Mouse (Mus musculus) urinary bladder, postnatal 4 days (tissue): ENCODE measurements around the gene Klhl20.

Experiments used
- DNase-seq, 2 experiments: peaks; one replicate each; pipeline ENCODE4 v3.0.0; 2021 to 2022; ENCODE audit warnings: low spot score in 2 of 2

Gene Klhl20

DNA sequence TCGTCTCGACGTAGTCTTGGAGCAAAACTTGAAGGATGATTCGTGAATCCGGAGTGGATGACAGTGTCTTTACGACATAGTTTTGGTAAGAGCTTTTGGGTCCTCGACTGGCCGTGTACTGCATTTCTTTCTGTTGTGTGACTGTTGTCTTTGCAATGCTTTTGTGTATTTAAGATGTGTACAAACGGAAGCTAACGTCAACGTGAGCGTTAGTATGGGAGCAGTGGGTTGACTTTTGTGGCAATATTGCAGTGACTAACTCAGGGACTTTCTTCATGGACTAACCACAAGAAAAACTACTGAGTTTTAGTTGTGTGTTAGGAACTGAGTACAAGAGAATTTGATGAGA is 60.1 kb downstream of the Klhl20 start:
- no peak for DNase-seq

DNA sequence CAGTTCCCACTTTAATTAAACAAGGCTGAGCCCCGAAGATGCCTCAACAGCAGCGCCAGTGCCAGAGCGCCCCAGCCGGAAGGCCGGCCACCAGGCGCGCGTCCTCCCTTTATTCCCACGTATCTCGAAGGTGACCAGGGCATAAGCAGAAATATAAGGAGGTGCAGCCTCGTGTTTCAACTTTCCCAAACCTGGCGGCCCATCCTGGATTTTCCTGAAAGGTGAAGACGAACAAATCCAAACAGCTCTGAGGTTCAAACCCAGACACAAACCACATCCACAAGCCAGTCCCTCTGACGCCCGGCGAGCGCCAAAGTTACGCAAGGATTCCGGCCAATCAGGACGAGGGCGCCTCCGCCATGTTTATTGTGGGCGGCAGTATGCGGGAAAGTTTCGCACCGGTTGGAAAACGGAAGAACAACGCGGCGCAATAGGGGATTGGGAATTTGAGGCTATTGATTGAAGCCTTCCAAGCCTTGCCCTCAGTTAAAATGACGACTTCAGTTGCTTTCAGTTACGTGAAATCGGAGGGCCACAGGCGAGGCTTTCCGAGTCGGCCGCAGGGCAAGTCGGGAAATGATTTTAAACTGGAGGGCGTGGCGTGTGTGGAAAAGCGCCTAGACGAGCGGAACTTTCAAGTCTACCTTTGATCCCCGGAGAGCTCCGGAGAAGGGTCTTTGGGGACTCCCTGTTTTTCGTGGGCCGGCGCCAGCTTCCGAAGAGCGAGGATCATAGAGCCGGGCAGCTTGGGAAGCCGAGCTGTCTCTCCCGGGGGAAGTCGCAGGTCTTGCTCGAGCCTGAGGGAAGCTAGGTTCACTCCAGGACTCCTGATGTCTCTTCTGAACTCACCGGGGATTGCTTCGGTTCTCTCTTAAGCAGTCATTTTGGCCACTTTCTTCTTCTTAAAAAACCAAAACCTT is 60.7 kb downstream of the Klhl20 start, which contains the start of the genes Dars2 and Cenpl:
Dars2 (minus strand) TSS at position 307 of the 920 bp plus-strand sequence.
Cenpl (plus strand) TSS at position 362 of the 920 bp plus-strand sequence.
- DNase-seq, result peak; percentile 93 to 95

DNA sequence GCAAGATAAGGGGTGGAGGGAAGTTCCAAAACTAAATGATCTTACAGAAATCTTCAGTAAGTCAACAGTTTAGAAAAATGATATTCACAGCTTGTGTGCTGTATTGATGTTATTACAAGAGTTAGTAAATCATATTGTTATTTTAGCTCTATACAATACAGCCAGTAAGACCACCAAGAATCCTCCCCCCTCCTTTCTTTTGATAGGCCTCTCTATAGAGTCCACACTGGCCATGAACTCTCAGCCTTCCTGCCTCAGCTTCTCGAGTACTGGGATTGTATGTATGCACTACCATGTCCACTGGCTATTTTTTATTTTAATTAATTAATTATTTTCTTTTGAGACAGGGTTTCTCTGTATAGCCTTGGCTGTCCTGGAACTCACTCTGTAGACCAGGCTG is 68.0 kb downstream of the Klhl20 start:
- no peak for DNase-seq

DNA sequence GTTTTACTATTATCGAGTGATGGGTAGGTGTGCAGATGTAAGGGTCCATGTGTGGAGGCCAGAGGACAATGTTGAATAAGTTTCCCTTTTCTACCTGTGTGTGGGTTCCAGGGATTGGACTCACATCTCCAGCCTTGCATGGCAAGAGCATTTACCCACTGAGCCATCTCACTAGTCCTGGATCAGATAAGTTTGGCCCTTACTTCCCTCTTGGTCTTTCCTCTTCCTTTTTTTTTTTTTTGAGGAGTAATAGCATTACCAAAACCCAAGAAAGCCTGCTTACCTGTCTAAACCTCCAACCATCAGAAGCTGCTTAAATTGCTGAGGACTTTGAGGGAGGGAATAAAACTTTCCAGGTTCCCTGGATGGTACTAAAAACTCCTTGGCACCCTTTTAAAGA is 74.1 kb downstream of the Klhl20 start:
- no peak for DNase-seq

DNA sequence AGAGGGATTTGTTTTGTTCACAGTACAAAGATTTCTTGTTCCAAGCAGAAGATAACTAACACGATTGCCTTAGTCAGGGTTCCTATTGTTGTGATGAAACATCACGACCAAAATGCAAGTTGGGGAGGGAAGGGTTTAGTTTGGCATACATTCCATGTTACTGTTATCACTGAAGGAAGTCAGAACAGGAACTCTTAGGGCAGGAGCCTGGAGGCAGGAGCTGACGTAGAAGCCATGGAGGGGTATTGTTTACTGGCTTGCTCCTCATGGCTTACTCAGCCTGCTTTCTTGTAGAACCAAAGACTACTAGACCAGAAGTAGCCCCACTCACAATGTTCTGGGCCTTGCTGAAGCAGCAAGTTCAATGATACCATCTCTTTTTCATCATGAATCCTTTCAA is 84.3 kb downstream of the Klhl20 start:
- no peak for DNase-seq

DNA sequence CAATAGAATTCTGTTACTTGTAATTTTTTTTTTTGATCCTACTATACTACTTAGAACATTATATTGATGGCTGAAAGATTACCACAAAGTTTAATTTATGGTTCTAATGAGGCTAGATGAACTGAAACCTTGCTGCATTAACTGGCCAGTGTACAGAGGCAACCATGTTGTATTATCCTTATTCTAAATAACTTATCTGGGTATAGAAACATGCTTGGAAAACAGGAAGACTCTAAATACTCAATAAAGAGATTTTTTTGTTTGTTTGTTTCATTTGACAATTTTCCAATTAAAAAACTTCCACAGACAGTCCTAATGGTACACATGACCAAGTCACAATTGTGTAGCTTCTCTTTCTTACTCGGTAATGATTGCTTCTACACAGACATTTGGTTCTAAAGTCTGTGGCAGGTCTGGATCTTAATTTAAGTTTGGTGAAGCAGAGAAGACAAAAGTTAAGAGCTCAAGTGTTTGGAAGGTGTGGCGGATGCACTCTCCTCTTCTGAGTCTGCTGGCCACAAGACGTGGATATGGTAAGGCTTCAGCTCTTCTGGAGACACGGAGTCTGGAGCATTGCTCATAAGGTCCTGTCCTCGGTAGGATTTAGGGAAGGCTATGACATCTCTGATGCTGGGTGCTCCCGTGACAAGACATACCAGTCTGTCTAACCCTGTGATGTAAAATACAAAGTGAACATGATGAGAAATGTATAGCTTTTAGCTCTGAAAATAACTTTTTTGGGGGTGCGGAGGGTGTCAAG is 89.9 kb downstream of the Klhl20 start:
- DNase-seq, result no peak

DNA sequence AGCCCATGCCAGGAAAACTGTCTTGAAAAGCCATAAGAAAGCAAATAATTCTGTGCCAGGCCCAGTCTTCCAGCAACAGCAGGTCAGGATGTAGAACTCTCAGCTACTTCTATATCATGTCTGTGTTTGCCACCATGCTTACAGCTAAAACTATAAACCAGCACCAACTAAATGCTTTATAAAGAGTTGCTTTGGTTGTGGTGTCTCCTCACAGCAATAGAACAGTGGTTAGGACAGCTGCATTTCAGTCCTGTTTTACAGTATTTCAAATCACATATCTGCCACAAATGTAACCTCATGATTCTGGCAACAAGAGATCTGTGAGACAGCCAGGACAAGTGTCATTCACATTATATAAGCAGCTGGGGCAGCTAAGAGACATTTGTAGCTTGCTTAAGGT is 90.5 kb downstream of the Klhl20 start:
- no peak for DNase-seq

DNA sequence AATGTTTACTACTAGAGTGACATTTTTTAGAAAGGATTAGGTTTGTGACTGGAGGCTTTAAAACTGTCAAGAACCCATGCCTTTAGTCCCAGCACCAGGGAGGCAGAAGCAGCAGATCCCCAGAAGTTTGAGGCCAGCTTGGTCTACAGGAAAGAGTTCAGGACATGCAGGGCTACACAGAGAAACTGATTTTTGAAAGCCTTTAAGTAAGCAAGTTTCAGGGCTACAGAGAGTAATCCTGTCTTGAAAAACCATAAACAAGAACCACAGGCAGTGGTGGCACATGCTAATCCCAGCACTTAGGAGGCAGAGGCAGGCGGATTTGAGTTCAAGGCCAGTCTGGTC is 90.9 kb downstream of the Klhl20 start:
- no peak for DNase-seq

DNA sequence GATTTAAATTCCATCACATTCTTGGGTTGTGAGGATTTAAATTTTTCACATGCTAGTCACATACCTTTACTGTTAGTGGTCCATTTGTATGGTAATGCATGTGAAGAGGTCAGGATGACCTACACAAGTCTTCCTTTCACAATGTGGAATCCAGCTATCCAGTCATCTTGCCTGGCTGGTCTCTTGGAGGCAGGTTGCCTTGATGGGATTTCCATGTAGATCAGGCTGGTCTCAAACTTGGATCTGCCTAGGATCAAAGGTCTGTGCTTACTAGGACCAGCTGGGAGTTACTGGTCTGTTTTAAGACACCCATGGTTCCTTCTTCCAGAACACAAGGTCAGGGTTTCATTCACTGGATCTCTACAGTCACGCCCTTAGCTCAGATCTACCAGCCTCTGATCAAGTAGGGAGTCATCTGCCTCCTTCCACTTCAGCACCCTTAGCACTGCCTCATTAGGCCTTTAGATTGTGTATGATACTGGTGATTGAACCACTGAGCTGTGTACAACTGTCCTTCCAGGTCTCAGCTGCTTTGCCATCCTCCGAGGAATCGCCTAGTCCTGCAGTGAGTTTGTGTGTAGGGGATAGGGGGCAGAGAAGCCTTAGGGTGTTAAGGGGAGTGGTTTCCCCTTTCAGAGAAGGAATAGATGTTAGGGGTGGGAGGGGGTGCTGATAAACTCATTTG is 91.4 kb downstream of the Klhl20 start:
- DNase-seq, result no peak

DNA sequence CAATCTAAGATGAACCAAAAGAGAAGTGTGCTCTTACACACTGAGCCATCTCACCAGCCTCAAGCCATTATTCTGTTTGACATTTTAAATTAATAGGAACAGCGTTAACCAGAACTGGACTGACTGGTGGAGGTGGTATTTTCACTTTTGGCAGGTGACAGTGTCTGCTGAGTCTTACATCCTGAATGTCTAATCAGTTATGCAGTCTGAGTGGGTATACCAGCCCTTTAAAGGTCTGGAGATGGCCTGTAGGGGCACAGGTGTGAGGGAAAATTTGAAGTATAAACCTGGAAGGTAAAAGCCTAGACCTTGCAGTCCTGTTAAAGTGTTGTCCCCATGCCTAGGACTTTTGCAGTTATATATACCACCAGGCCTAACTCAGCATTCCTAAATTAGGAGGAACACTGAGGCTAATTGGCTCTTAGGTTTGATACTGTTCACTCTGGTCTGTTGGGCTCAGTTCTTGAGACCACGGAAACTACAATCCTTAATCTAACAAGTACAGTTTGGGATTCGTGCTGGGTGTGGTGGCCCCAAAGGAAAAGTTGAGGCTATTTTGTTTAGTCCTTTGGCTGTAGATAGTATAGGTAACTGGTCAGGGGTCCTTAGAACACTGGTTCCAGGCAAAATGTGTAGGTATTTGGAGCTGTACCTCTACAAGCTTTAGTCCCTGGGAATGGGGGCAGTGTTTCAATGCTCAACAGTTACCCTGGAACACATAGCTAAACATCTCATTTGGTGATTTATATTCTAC is 92.2 kb downstream of the Klhl20 start:
- no peak for DNase-seq
